Mouse (Mus musculus) testis, adult 10 weeks (tissue): Measurements from ENCODE around the gene Fthl17d. TPM values are rescaled to one million over a fixed set of nuclear protein-coding genes. Genes with fewer than 3 reads are reported as not detected.

Experiments
- polyA plus RNA-seq: library from polyadenylated mRNA; stranded (reverse); fragments of 350-450 nt; fragmentation: Illumina TruSeq; extraction: RNeasy Lipid Tissue Mini Kit (QIAGEN cat#74804); gene quantifications from one replicate; pipeline ENCODE4 v1.2.3, GENCODE M21; 2014; ENCODE audit warnings: low read depth, low replicate concordance

Gene Fthl17d
- polyA plus RNA-seq = not detected

GRCm38 (mm10) chrX:8986655-8987054, at the start of gene Fthl17d:
Fthl17d (minus strand) TSS chrX:8986755.

GRCm38 (mm10) chrX:9033193-9033592, 46.6 kb upstream of the Fthl17d start, which contains the start of gene Fthl17e:
Fthl17e (plus strand) TSS chrX:9033493.

DNA sequence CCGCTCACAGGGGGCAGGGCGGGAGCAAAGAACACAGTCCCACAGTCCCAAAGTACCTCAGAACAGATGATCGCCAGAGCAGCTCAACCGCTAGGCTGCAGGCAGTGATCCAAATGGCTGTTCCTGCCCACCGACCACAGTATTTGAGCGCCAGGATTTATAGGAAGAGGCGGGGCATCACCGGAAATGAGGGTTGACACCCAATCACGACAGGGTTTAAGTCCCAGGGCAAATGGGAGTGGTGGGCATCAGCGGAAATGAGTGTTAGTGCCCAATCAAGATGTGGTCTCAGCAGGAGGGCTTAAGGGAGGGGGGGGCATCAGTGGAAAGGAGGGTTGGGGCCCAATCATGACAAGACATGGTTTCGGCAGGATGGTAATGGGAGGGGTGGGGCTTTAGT, 10.1 kb downstream of the Fthl17d start, which contains the start of gene Fthl17c:
Gene Fthl17c, minus strand, starts transcription at position 101 of the 400 bp plus-strand sequence.

GRCm38 (mm10) chrX:8962875-8963274, 23.7 kb downstream of the Fthl17d start, which contains the start of gene Fthl17b:
Fthl17b (minus strand) TSS chrX:8962975.

Other genes with a start within 250 kb of the Fthl17d start
- gene Ssx9, start 238.3 kb downstream of the Fthl17d start, polyA plus RNA-seq = 4.6 TPM
- 8.0 TPM for gene Ssxb5, start 183.1 kb downstream of the Fthl17d start, polyA plus RNA-seq
- not detected for gene Gm6592, start 142.8 kb downstream of the Fthl17d start, polyA plus RNA-seq
- gene Gm5751, start 112.5 kb downstream of the Fthl17d start, polyA plus RNA-seq = 1.6 TPM
- gene B630019K06Rik, start 94.4 kb downstream of the Fthl17d start, polyA plus RNA-seq = 3.7 TPM
- not detected for gene Fthl17b, start 23.8 kb downstream of the Fthl17d start, polyA plus RNA-seq
- not detected for gene Fthl17c, start 10.2 kb downstream of the Fthl17d start, polyA plus RNA-seq
- not detected for gene Fthl17e, start 46.7 kb upstream of the Fthl17d start, polyA plus RNA-seq
- gene Fthl17f, start 76.3 kb upstream of the Fthl17d start, polyA plus RNA-seq = not detected
- 26.0 TPM for gene 4930402K13Rik, start 117.8 kb upstream of the Fthl17d start, polyA plus RNA-seq
- gene Lancl3, start 213.1 kb upstream of the Fthl17d start, polyA plus RNA-seq = 3.6 TPM